ENCODE assay signal across 30 mouse cellular contexts in genomic region chr6:129548009-129548408, GRCm38 (mm10). TPM values are rescaled to one million over a fixed set of nuclear protein-coding genes. Genes with fewer than 3 reads are reported as not detected.
"Had no signal": no experiment of that assay in that cellular context is flagged by ENCODE, and none has a peak within 500 bp of the region (broad histone marks: within the 10 kb centered on the region; RNA-seq: fewer than 3 reads in every experiment).

No protein-coding gene starts in this region.

- H3K4me2 ChIP-seq: liver, embryonic 13.5 days; midbrain, embryonic 12.5 days; midbrain, embryonic 15.5 days; neural tube, embryonic 12.5 days; neural tube, embryonic 15.5 days had no signal

- H3K4me1 ChIP-seq: liver, embryonic 13.5 days; midbrain, embryonic 12.5 days; midbrain, embryonic 15.5 days; neural tube, embryonic 12.5 days had no signal

- H3K4me3 ChIP-seq: layer of hippocampus, adult 2 months; left cerebral cortex, adult 2 months; liver, embryonic 13.5 days; midbrain, embryonic 12.5 days; midbrain, embryonic 15.5 days; neural tube, embryonic 12.5 days; neural tube, embryonic 15.5 days had no signal

- H3K27me3 ChIP-seq: liver, embryonic 13.5 days; midbrain, embryonic 12.5 days; midbrain, embryonic 15.5 days; neural tube, embryonic 12.5 days; neural tube, embryonic 15.5 days had no signal

- H3K36me3 ChIP-seq: liver, embryonic 13.5 days; midbrain, embryonic 12.5 days; midbrain, embryonic 15.5 days; neural tube, embryonic 12.5 days; neural tube, embryonic 15.5 days had no signal

- H3K9me3 ChIP-seq: liver, embryonic 13.5 days; midbrain, embryonic 12.5 days; midbrain, embryonic 15.5 days; neural tube, embryonic 12.5 days; neural tube, embryonic 15.5 days had no signal

- H3K9ac ChIP-seq: liver, embryonic 13.5 days; midbrain, embryonic 12.5 days; midbrain, embryonic 15.5 days; neural tube, embryonic 12.5 days; neural tube, embryonic 15.5 days had no signal

- ATAC-seq: midbrain, embryonic 15.5 days had no signal

- DNase-seq: kidney, adult 18-20 months; kidney, adult 9 months; kidney, postnatal 25 days; layer of hippocampus, postnatal 36 days; liver, embryonic 13.5 days; lung, adult 2 months; right cerebral cortex, adult 18-20 months; right cerebral cortex, postnatal 25 days; spleen, adult 18-20 months; thymus, postnatal 25 days had no signal

- H3K27ac ChIP-seq: kidney, postnatal 0 days; layer of hippocampus, adult 2 months; left cerebral cortex, adult 2 months; liver, embryonic 13.5 days; macrophage; midbrain, embryonic 12.5 days; midbrain, embryonic 15.5 days; neural tube, embryonic 12.5 days; neural tube, embryonic 15.5 days had no signal

RNA-seq across cellular contexts. Expression of gene Klre1, which starts 29.7 kb away (rescaled TPM):
- total RNA-seq: layer of hippocampus, adult 2 months; layer of hippocampus, postnatal 10 days; layer of hippocampus, postnatal 36 days; left cerebral cortex, adult 2 months; left cerebral cortex, postnatal 10 days; left cerebral cortex, postnatal 36 days had no signal
- polyA plus RNA-seq: kidney, postnatal 0 days; limb, embryonic 11.5 days; liver, embryonic 13.5 days; lung, embryonic 16.5 days; macrophage; midbrain, embryonic 12.5 days; midbrain, embryonic 15.5 days; neural tube, embryonic 12.5 days; stomach, embryonic 16.5 days had no signal

RNA-seq across cellular contexts. Expression of gene Tmem52b, which starts 35.7 kb away (rescaled TPM):
- total RNA-seq: layer of hippocampus, adult 2 months; layer of hippocampus, postnatal 10 days; layer of hippocampus, postnatal 36 days; left cerebral cortex, adult 2 months; left cerebral cortex, postnatal 10 days; left cerebral cortex, postnatal 36 days; liver, adult 2 months; megakaryocyte-erythroid progenitor cell, adult 5-6 weeks had no signal
- polyA plus RNA-seq: large intestine, adult 2 months; limb, embryonic 11.5 days; limb, embryonic 14.5 days; liver, adult 2 months; liver, embryonic 13.5 days; liver, embryonic 16.5 days; macrophage; midbrain, embryonic 12.5 days; neural tube, embryonic 12.5 days; neural tube, embryonic 15.5 days; stomach, embryonic 16.5 days; thymus, postnatal 0 days had no signal

RNA-seq across cellular contexts. Expression of gene Olr1, which starts 41.0 kb away (rescaled TPM):
- total RNA-seq: layer of hippocampus, adult 2 months; layer of hippocampus, postnatal 10 days; layer of hippocampus, postnatal 36 days; left cerebral cortex, adult 2 months; left cerebral cortex, postnatal 10 days; left cerebral cortex, postnatal 36 days; liver, adult 2 months had no signal
- polyA plus RNA-seq: kidney, postnatal 0 days; large intestine, adult 2 months; limb, embryonic 11.5 days; liver, adult 2 months; midbrain, embryonic 15.5 days had no signal

RNA-seq across cellular contexts. Expression of gene Klrd1, which starts 43.6 kb away (rescaled TPM):
- total RNA-seq: layer of hippocampus, adult 2 months; layer of hippocampus, postnatal 10 days; layer of hippocampus, postnatal 36 days; left cerebral cortex, adult 2 months; left cerebral cortex, postnatal 10 days had no signal
- polyA plus RNA-seq: limb, embryonic 11.5 days; midbrain, embryonic 15.5 days; neural tube, embryonic 12.5 days; neural tube, embryonic 15.5 days had no signal
